Mouse (Mus musculus) cerebellum, adult (tissue): ENCODE results near the gene Olfr49.
A peak's percentile ranks its signal among the peaks of the same experiment; 100 is the strongest.
"Not testable (repeated sequence)": the region's sequence is repeated elsewhere in the genome, so short reads cannot be mapped to it uniquely, and the experiment has no call there.

Experiments
- ATAC-seq: cut with Nextera tagmentation; 2 replicates; pipeline ENCODE4 v1.9.2; 2017; ENCODE audit warnings: mild to moderate bottlenecking, moderate library complexity, mixed read lengths; ENCODE audit not compliant: insufficient number of reproducible peaks, low FRiP score, low TSS enrichment

Olfr49 gene

GRCm38 (mm10) chr14:54232143-54232542 lies 52.6 kb downstream of the Olfr49 start:
- ATAC-seq: no peak

- no peak for ATAC-seq
Measured at GRCm38 (mm10) chr14:54231176-54231956, 53.4 kb downstream of the Olfr49 start.

GRCm38 (mm10) chr14:54230638-54231150 lies 54.0 kb downstream of the Olfr49 start:
- ATAC-seq: no peak

GRCm38 (mm10) chr14:54229849-54230248 lies 54.9 kb downstream of the Olfr49 start:
- not testable (repeated sequence) for ATAC-seq

- ATAC-seq: no peak
Measured at GRCm38 (mm10) chr14:54228933-54229713, 55.6 kb downstream of the Olfr49 start.

GRCm38 (mm10) chr14:54228501-54228900 lies 56.2 kb downstream of the Olfr49 start:
- ATAC-seq: peak; percentile 23; the same call in 1 of the 2 replicates
